Mouse (Mus musculus): ENCODE measurements around the gene Cfdp1.
"Not testable (repeated sequence)": the region's sequence is repeated elsewhere in the genome, so short reads cannot be mapped to it uniquely, and the experiment has no call there.

Gene Cfdp1

DNA sequence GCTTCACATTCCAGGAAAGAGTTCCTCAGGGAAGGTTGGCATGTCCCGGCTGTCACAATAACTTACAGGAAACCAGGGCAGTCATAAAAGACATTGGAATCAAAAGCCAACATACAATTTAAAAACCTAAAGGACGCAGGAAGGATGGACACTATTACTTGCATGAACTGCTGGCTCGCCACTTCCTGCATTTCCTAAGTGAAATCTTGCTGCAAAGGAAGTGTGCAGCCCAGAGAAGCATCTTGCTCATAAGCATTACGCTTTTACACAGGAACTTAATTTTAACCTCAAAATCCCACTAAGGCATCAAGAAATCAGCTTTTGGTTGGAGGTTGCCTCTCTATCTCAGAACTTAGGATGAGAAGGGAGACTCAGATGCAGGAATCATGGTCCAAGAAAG is 9.2 kb upstream of the Cfdp1 start:
- DNase-seq (ENCODE audit: low read depth, low spot score) = no peak

- no peak for DNase-seq (ENCODE audit: low read depth, low spot score)
These were observed 1.9 kb upstream of the Cfdp1 start for GRCm38 (mm10) chr8:111855977-111856376.

DNA sequence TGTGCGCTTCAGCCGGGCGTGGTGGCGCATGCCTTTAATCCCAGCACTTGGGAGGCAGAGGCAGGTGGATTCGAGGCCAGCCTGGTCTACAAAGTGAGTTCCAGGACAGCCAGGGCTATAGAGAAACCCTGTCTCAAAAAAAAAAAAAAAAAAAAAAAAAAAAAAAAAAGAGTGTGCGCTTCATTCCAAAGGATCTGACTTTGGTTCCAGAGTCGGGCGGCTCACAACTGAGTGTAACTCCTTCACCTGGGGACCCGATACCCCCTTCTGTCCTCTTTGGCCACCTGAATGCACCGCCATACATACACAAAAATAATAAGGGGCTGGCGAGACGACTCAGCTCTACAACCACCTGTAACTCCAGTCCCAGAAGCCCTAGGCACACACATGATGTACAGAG is 872 bp downstream of the Cfdp1 start:
- DNase-seq (ENCODE audit: low read depth, low spot score) = not testable (repeated sequence)

DNA sequence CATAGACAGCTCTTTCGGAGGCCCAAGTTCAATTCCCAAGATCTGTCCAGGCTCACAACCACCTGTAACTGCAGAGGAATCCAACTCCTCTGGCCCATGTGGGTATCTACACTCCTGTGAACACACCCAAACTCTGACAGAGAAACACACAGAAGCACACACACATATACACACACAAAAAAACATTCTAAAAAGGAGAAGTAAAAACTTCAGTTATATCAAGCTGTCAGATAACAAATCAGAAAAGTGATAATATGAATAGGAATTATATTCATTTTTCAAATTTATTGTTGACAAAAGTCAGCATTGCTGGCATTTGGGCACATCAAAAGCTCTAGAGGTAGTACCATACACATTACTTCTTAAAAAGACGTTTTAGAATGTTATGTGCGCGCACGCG is 7.3 kb downstream of the Cfdp1 start:
- no peak for DNase-seq (ENCODE audit: low read depth, low spot score)

DNA sequence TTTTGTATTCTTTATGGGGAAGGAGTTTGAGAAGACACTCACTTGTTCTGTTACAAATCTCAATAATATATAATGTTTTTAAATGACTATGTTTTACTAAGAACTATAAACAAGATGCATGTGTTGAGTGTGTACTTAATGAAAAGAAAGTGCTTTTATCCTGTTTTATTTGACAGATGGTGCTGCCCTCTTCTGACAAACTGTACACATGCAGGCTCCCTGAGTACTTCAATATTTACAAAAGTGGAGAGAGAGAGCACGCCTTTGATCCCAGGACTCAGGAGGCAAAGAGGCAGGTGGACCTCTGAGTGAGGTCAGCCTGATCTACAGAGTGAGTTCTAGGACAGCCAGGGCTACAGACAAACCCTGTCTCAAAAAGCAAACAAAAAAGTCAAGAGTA is 18.6 kb downstream of the Cfdp1 start:
- no peak for DNase-seq (ENCODE audit: low read depth, low spot score)

DNA sequence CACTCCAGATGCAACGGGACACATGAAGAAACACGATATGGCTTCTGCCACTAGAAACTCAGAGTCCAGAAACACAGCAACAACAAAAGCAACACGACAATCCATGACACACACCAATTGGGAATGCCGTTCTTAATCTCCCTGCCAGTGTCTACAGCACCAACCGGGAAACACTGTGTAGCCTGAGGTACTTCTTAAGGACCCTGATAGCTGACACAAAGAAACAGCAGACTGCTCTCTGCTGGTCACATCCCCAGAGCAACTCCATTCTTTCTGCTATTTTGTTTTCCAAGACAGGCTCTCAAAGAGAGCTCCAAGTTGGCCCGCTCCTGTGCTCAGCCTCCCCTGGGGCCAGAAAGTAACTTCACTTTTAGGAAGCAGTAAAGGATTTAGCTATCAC is 20.1 kb downstream of the Cfdp1 start:
- DNase-seq (ENCODE audit: low read depth, low spot score) = no peak

DNA sequence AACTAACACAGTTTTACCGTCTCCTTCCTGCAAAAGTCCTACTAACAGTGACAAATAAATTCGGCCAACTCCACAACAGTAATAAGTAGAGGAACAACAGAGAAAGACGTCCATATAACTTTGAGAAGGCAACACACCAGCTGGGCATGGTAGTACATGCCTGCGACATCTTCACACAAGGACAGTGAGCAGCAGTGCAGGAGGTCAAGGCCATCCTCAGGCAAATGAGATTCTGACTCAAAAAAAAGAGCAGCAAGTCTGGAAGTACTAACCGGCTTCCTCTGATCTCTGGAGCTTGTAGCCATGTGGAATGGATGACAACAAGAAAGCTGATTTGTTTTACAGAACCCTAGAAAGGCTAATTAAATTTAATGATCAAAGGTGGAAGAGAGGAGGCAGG is 21.1 kb downstream of the Cfdp1 start:
- no peak for DNase-seq (ENCODE audit: low read depth, low spot score)

GRCm38 (mm10) chr8:111831996-111832395 is 22.1 kb downstream of the Cfdp1 start:
- no peak for DNase-seq (ENCODE audit: low read depth, low spot score)

GRCm38 (mm10) chr8:111828595-111828994 is 25.5 kb downstream of the Cfdp1 start:
- DNase-seq (ENCODE audit: low read depth, low spot score) = no peak

GRCm38 (mm10) chr8:111825219-111825618 is 28.9 kb downstream of the Cfdp1 start:
- DNase-seq (ENCODE audit: low read depth, low spot score) = no peak

GRCm38 (mm10) chr8:111824334-111824733 is 29.8 kb downstream of the Cfdp1 start:
- no peak for DNase-seq (ENCODE audit: low read depth, low spot score)

DNA sequence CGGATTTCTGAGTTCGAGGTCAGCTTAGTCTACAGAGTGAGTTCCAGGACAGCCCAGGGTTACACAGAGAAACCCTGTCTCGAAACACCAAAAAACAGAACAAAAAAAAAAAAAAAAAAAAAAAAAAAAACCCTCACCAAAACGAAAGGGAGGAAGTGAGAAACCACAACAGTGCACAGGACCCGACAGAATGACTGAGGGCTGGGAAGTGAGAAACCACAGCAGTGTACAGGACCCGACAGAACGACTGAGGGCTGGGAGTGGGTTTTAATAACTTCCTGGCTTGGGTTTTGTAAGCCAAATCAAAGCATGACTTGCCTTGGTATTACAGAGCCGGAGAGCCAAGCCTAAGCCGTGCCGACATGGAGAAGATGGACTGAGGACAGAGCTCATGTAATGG is 32.9 kb downstream of the Cfdp1 start:
- no peak for DNase-seq (ENCODE audit: low read depth, low spot score)

- no peak for DNase-seq (ENCODE audit: low read depth, low spot score)
These were observed 33.4 kb downstream of the Cfdp1 start for GRCm38 (mm10) chr8:111820691-111821090.

DNA sequence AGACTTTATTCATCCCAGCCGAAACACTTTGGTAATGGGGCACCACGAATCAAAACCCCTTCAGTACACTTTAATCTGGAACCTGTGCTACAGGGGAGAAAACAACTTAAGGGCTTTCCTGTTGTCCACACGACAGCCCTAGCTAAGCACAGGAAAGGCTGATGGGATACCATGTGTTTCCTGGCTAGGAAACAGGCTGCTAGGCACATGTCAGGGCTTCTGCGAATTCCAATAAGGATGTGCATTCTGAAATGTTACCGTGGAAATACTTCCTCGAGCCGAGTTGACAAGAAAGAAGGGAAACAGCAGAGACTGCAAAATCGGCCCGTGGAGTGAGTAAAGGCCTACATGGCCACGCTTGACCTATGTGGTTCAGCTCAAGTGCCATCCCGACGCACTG is 34.1 kb downstream of the Cfdp1 start:
- DNase-seq (ENCODE audit: low read depth, low spot score) = no peak

- DNase-seq (ENCODE audit: low read depth, low spot score) = no peak
These were observed 35.5 kb downstream of the Cfdp1 start for GRCm38 (mm10) chr8:111818556-111818955.

GRCm38 (mm10) chr8:111815078-111815477 is 39.0 kb downstream of the Cfdp1 start:
- no peak for DNase-seq (ENCODE audit: low read depth, low spot score)

DNA sequence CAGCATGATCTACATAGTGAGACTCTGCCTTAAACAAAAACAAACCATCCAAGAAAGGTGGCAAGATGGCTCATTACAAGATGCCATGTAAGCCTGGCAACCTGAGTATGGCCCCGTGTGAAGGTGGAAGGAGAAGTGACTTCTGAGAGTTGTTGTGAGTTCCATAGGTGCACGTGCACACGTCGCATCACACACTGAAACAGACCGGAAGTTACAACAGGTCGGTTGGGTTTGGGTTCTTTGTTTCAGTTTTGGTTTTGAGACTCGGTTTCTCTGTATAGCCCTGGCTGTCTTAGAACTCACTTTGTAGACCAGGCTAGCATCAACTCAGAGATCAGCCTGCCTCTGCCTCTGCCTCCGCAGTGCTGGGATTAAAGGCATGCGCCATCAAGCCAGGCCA is 40.3 kb downstream of the Cfdp1 start:
- DNase-seq (ENCODE audit: low read depth, low spot score) = no peak

GRCm38 (mm10) chr8:111812835-111813234 is 41.3 kb downstream of the Cfdp1 start:
- no peak for DNase-seq (ENCODE audit: low read depth, low spot score)

DNA sequence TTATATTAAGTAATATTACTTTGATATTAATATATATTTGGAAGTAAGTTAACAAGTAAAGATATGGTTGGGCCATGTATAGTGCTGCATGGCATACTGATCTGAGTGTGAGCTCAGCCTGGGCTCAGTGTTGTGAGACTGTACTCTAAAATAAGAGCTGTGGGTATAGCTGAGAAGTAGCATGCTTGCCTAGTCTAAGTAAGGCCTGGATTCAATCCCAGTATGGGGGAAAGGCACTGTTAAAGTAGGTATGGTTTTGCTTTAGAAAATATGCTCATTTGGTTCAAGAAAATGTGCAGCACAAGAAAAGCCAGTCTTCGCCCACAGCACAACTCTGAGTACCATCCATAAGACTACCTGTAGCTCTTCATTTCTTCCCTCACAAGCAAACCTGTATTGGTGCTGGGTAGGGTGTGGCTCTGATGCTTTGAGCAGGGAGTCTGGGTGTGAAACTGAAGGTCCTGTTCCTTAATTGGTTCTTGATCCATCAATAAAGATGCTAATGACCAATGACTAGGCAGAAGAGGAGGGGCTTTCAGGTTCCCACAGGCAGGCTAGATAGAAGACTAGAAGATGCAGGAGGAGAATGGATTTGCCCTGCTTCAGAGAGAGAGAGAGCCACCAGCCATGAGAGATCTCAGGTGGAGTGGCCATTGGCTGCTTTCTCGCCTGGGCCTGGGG is 43.3 kb downstream of the Cfdp1 start:
- no peak for DNase-seq (ENCODE audit: low read depth, low spot score)

DNA sequence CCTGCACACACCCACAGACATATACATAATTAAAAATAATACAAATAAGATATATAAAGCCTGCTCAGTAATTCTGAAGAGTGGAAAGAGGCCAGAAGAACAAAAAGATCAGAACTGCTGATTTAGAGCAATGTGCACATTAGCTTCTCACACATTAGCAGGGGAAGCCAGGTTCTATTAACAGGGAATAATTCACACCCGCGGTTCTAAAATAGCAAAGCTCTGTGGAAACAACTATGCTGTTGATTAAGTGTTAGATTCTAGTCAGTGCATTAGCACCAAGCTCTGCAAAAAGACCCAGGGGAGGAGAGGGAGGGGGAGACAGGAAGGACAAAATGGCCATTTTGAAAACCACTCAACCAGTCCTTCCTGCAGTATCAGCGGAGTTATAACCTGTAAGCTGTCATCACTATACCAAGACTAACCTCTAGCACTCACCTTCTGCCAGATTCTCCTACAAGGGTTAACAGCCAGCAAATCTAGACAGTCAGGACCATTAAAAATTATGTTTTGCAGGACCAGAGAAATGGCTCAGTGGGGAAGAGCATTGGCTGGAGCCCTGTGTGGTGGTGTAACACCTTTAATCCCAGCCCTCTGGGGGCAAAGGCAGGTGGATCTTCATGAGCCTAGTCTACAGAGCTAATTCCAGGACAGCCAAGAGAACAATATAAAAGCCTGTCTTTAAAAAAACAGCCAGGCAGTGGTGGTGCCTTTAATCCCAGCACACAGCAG is 45.0 kb downstream of the Cfdp1 start:
- no peak for DNase-seq (ENCODE audit: low read depth, low spot score)

DNA sequence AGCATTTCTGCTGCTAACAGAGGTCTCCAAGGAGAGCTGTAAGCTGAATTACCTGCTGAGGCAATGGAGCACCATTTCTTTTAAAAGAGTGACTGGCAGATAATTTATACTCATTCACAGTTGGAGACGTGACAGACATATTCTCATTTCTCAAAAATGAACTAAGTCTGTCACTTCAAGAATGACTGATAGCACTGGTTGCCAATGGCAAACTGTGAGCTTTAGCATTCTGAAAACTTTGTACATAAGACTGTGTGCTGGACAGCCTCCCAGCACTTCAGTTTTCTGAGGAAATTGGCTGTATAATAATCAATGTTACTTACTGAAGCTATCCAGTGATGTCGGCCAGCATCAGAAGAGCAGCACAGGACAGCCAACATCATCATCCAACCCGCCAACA is 46.1 kb downstream of the Cfdp1 start:
- DNase-seq (ENCODE audit: low read depth, low spot score) = no peak

- DNase-seq (ENCODE audit: low read depth, low spot score) = no peak
These were observed 50.7 kb downstream of the Cfdp1 start for GRCm38 (mm10) chr8:111803362-111803761.

DNA sequence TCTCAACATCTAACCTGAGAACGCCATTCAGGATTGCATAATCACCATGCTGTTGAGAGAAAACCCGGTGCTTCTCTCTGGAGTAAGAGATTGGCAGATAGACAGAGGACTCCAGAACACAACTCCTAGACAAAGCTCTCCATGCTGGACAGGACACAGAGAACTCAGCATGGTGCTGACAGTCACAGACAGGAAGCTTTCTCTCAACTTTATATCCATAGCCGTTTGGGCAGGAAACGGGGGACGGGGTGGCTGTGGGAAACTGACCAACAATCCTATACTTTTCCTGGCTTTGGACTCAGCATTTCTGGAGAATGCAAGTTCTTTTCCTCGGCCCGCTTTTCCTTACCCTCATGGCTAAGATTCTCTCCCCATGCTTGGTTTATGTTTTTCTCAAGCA is 51.8 kb downstream of the Cfdp1 start:
- no peak for DNase-seq (ENCODE audit: low read depth, low spot score)

Measured in mesoderm, embryonic 11.5 days (tissue).